Mouse (Mus musculus) intestine, postnatal 0 days (tissue): ENCODE data around the gene Ccdc6. TPM values are rescaled to one million over a fixed set of nuclear protein-coding genes. Genes with fewer than 3 reads are reported as not detected.

ENCODE experiments used
- ATAC-seq: fragments of 200-750 bp; cut with Nextera tagmentation; 2 replicates; pipeline ENCODE4 v1.8.0; 2017; ENCODE audit warnings: mild to moderate bottlenecking, moderate TSS enrichment, moderate library complexity
- H3K27ac ChIP-seq: fragments of 300-500 bp; sonication (generic); 2 replicates; pipeline ENCODE4 v1.5.1; 2014; ENCODE audit warnings: mild to moderate bottlenecking, low read depth, low read length, moderate library complexity
- H3K27me3 ChIP-seq: fragments of 300-500 bp; sonication (generic); replicated peaks from 2 replicates; pipeline ENCODE4 v1.6.1; 2014; ENCODE audit warnings: low read length, mixed read lengths; ENCODE audit not compliant: control insufficient read depth, insufficient read depth
- H3K36me3 ChIP-seq: fragments of 300-500 bp; sonication (generic); 2 replicates; pipeline ENCODE4 v1.6.1; 2014; ENCODE audit warnings: mild to moderate bottlenecking, moderate library complexity; ENCODE audit not compliant: control insufficient read depth, insufficient read depth
- H3K4me1 ChIP-seq: fragments of 300-500 bp; sonication (generic); replicated peaks from 2 replicates; pipeline ENCODE4 v1.6.1; 2014; ENCODE audit warnings: antibody characterized with exemption, low read length, mixed read lengths; ENCODE audit not compliant: control insufficient read depth, insufficient read depth
- H3K4me2 ChIP-seq: fragments of 300-500 bp; sonication (generic); replicated peaks from 2 replicates; pipeline ENCODE4 v1.6.1; 2014; ENCODE audit warnings: low read depth, mild to moderate bottlenecking, moderate library complexity
- H3K4me3 ChIP-seq: fragments of 300-500 bp; sonication (generic); 2 replicates; pipeline ENCODE4 v1.5.1; 2014; ENCODE audit warnings: low read depth, low read length
- H3K9ac ChIP-seq: fragments of 300-500 bp; sonication (generic); 2 replicates; pipeline ENCODE4 v1.6.1; 2014; ENCODE audit warnings: mild to moderate bottlenecking, low read depth, low read length
- H3K9me3 ChIP-seq: fragments of 300-500 bp; sonication (generic); 2 replicates; pipeline ENCODE4 v1.6.1; 2016; ENCODE audit warnings: mixed run types; ENCODE audit not compliant: control insufficient read depth
- CTCF ChIP-seq: sonication (generic); IDR thresholded peaks from 2 replicates; pipeline ENCODE4 v1.5.1; 2016; ENCODE audit warnings: low read depth, mild to moderate bottlenecking, control low read depth, antibody characterized with exemption, moderate library complexity
- WGBS: fragments of 180-500 bp; shearing (Covaris S2); extraction: QIAGEN DNeasy Blood & Tissue Kit; methylation state at CpG from one replicate; pipeline ENCODE4 v1.1.7; 2014; 5-methylcytosine and 5-hydroxymethylcytosine counted together
- polyA plus RNA-seq: library from polyadenylated mRNA; unstranded; fragments of >200 nt; fragmentation: Nextera tagmentation; extraction: Ambion mirVana; gene quantifications from 2 replicates; pipeline ENCODE4 v1.2.1, GENCODE M21; 2015

Gene Ccdc6
- polyA plus RNA-seq, 1 experiment from 2014 or later: 8.7 TPM

GRCm38 (mm10) chr10:70161504-70161903, 64.6 kb downstream of the Ccdc6 start:
- Histone ChIP-seq H3K27ac (no peak overlapping the region), H3K9ac (no peak overlapping the region), H3K27me3 (no peaks in the 10 kb centered on the region), H3K36me3 (peaks cover 17% of the 10 kb centered on the region), H3K9me3 (no peaks in the 10 kb centered on the region), H3K4me3 (no peak overlapping the region), H3K4me2 (no peak overlapping the region), H3K4me1 (no peaks in the 10 kb centered on the region)
- 92% methylated on average over 14 of the region's 14 CpGs for WGBS
- TF ChIP-seq CTCF: no peak
- ATAC-seq: no peak

GRCm38 (mm10) chr10:70163681-70164080, 66.8 kb downstream of the Ccdc6 start:
- ATAC-seq: no peak
- Histone ChIP-seq H3K4me1 (no peaks in the 10 kb centered on the region), H3K9ac (no peak overlapping the region), H3K27me3 (no peaks in the 10 kb centered on the region), H3K9me3 (no peaks in the 10 kb centered on the region), H3K36me3 (peaks cover 19% of the 10 kb centered on the region), H3K4me2 (no peak overlapping the region), H3K27ac (no peak overlapping the region), H3K4me3 (no peak overlapping the region)
- WGBS: 51% methylated on average over 5 of the region's 5 CpGs
- no peak for TF ChIP-seq CTCF

- no peak overlapping the region for H3K4me3 ChIP-seq
- H3K9ac ChIP-seq: no peak overlapping the region
- WGBS: 73% methylated on average over 6 of the region's 6 CpGs
- peaks cover 36% of the 10 kb centered on the region for H3K36me3 ChIP-seq
- H3K9me3 ChIP-seq: no peaks in the 10 kb centered on the region
- no peak overlapping the region for H3K27ac ChIP-seq
- ATAC-seq: no peak
- H3K4me1 ChIP-seq: no peaks in the 10 kb centered on the region
- H3K4me2 ChIP-seq: no peak overlapping the region
- peak; percentile 69 for TF ChIP-seq CTCF
- no peaks in the 10 kb centered on the region for H3K27me3 ChIP-seq
These were observed 69.0 kb downstream of the Ccdc6 start for GRCm38 (mm10) chr10:70165877-70166276.

- Histone ChIP-seq H3K4me3 (no peak overlapping the region), H3K27me3 (no peaks in the 10 kb centered on the region), H3K4me2 (no peak overlapping the region), H3K36me3 (peaks cover 42% of the 10 kb centered on the region), H3K9me3 (no peaks in the 10 kb centered on the region), H3K4me1 (no peaks in the 10 kb centered on the region), H3K27ac (no peak overlapping the region), H3K9ac (no peak overlapping the region)
- ATAC-seq: no peak
- TF ChIP-seq CTCF: no peak
- 75% methylated on average over 5 of the region's 5 CpGs for WGBS
These were observed 69.5 kb downstream of the Ccdc6 start for GRCm38 (mm10) chr10:70166427-70166826.

- 58% methylated on average over 11 of the region's 11 CpGs for WGBS
- no peak for ATAC-seq
These were observed 70.7 kb downstream of the Ccdc6 start for GRCm38 (mm10) chr10:70167625-70168024.

GRCm38 (mm10) chr10:70168396-70168795, 71.5 kb downstream of the Ccdc6 start:
- 55% methylated on average over 13 of the region's 13 CpGs for WGBS
- Histone ChIP-seq H3K4me1 (no peaks in the 10 kb centered on the region), H3K4me3 (no peak overlapping the region), H3K27ac (no peak overlapping the region), H3K36me3 (peaks cover 47% of the 10 kb centered on the region), H3K4me2 (no peak overlapping the region), H3K27me3 (no peaks in the 10 kb centered on the region), H3K9ac (no peak overlapping the region), H3K9me3 (no peaks in the 10 kb centered on the region)
- no peak for TF ChIP-seq CTCF
- no peak for ATAC-seq

More at GRCm38 (mm10) chr10:70167625-70168024, 70.7 kb downstream of the Ccdc6 start:
- H3K27me3 ChIP-seq: no peaks in the 10 kb centered on the region
- peaks cover 45% of the 10 kb centered on the region for H3K36me3 ChIP-seq
- H3K9me3 ChIP-seq: no peaks in the 10 kb centered on the region
- H3K9ac ChIP-seq: no peak overlapping the region
- TF ChIP-seq CTCF: no peak
- H3K4me1 ChIP-seq: no peaks in the 10 kb centered on the region
- no peak overlapping the region for H3K27ac ChIP-seq
- no peak overlapping the region for H3K4me3 ChIP-seq
- no peak overlapping the region for H3K4me2 ChIP-seq

GRCm38 (mm10) chr10:70169044-70169443, 72.1 kb downstream of the Ccdc6 start:
- no peak for ATAC-seq
- no peak overlapping the region for H3K27ac ChIP-seq
- no peak overlapping the region for H3K4me2 ChIP-seq
- H3K9me3 ChIP-seq: no peaks in the 10 kb centered on the region
- H3K4me3 ChIP-seq: no peak overlapping the region
- no peak overlapping the region for H3K9ac ChIP-seq
- H3K4me1 ChIP-seq: no peaks in the 10 kb centered on the region
- H3K36me3 ChIP-seq: peaks cover 47% of the 10 kb centered on the region
- no peak for TF ChIP-seq CTCF
- H3K27me3 ChIP-seq: no peaks in the 10 kb centered on the region
- WGBS: 87% methylated on average over 18 of the region's 18 CpGs
